Comparison of ENCODE assay signal across 8 mouse cellular contexts in genomic region chr12:31654965-31655477, GRCm38 (mm10). TPM values are rescaled to one million over a fixed set of nuclear protein-coding genes. Genes with fewer than 3 reads are reported as not detected.
DNase-seq lines count a peak whose midpoint lies in the region; ATAC-seq and TF ChIP-seq lines count a peak whose summit lies in the region.

No protein-coding gene starts in this region.

- peaks cover 1% of the 10 kb centered on the region; the same call in 1 of the 2 replicates for H3K4me1 ChIP-seq in cortical plate, adult 2 months (ENCODE audit: control insufficient read depth, insufficient read depth, low read length)
- H3K4me1 ChIP-seq in intestine, embryonic 14.5 days (replicated peaks; ENCODE audit: control insufficient read depth, insufficient read depth, low read length): peaks cover 3% of the 10 kb centered on the region

- ATAC-seq in intestine, embryonic 14.5 days (replicated peaks; ENCODE audit: low FRiP score, low TSS enrichment, low read depth): peak; percentile 68
- peak; percentile 55 for ATAC-seq in monocyte, adult 5-6 weeks (replicated peaks; ENCODE audit: insufficient number of reproducible peaks, low FRiP score, low TSS enrichment, poor library complexity, severe bottlenecking)

- peak overlapping the region; percentile 66 for H3K4me3 ChIP-seq in left cerebral cortex, adult 2 months
- H3K4me3 ChIP-seq in cortical plate, adult 2 months (ENCODE audit: insufficient read depth, low read length): peak overlapping the region; percentile 77
- H3K4me3 ChIP-seq in intestine, embryonic 14.5 days (ENCODE audit: low read depth, low read length): peak overlapping the region; percentile 90

- no peaks in the 10 kb centered on the region for H3K36me3 ChIP-seq in intestine, embryonic 14.5 days (ENCODE audit: control insufficient read depth, insufficient read depth, low read length)

- under 1% methylated on average over 29 of the region's 29 CpGs for WGBS in intestine, embryonic 14.5 days

- no peak for TF ChIP-seq POLR2A in cortical plate, adult 2 months (IDR thresholded peaks at IDR 0.05; ENCODE audit: extremely low read depth, insufficient read depth, low read length)

- no peaks in the 10 kb centered on the region for H3K9me3 ChIP-seq in intestine, embryonic 14.5 days (ENCODE audit: control insufficient read depth, low read length)

- peak overlapping the region; percentile 86 for H3K9ac ChIP-seq in intestine, embryonic 14.5 days (ENCODE audit: low read length)

- TF ChIP-seq CTCF in left cerebral cortex, adult 2 months (IDR thresholded peaks at IDR 0.05): peak; percentile 50
- TF ChIP-seq CTCF in cortical plate, adult 2 months (IDR thresholded peaks at IDR 0.05; ENCODE audit: extremely low read depth, insufficient read depth, low read length): no peak

- H3K27me3 ChIP-seq in intestine, embryonic 14.5 days (replicated peaks; ENCODE audit: control insufficient read depth, insufficient read depth, low read length): no peaks in the 10 kb centered on the region

- no peak for DNase-seq in left cerebral cortex, adult 2 months (ENCODE audit: extremely low spot score in 1 of 2, low spot score in 2 of 2)
- no peak for DNase-seq in left cerebral cortex, adult 9 months (ENCODE audit: low spot score in 2 of 2)
- DNase-seq in intestine, embryonic 14.5 days (ENCODE audit: low spot score): no peak
- no peak for DNase-seq in ovary, postnatal 14 days (ENCODE audit: low spot score)
- DNase-seq in adrenal gland, adult 18-20 months (ENCODE audit: low spot score in 2 of 2): no peak
- no peak for DNase-seq in embryo, embryonic 10.5 days (ENCODE audit: low spot score)

- peak overlapping the region; percentile 84 for H3K27ac ChIP-seq in left cerebral cortex, adult 2 months
- no peak overlapping the region for H3K27ac ChIP-seq in cortical plate, adult 2 months (ENCODE audit: insufficient read depth, low read length)
- peak overlapping the region; percentile 88 for H3K27ac ChIP-seq in intestine, embryonic 14.5 days (ENCODE audit: low read depth)

- intact Hi-C loops in left cerebral cortex, adult 2 months (cut with DNase I): loop anchor here (2.0 to 5.0 kb wide), 3 partner anchors 20 to 272 kb away; partner anchors contain the start of gene Bcap29

- H3K4me2 ChIP-seq in intestine, embryonic 14.5 days (ENCODE audit: low read length): peak overlapping the region; percentile 61

RNA-seq across cellular contexts. Expression of gene Cog5, which starts 0.4 kb away (rescaled TPM):
- 10 to 100 TPM; 44.4 to 46.8 TPM for total RNA-seq in left cerebral cortex, adult 2 months (2021)
- polyA plus RNA-seq in cortical plate, adult 2 months (2012; rRNA removed): 30.1 and 30.6 TPM in 2 replicates
- 34.9 and 41.0 TPM in 2 replicates for polyA plus RNA-seq in intestine, embryonic 14.5 days (2014; fragmentation: Nextera tagmentation; extraction: Ambion mirVana)
- total RNA-seq in monocyte, adult 5-6 weeks (2017): 47.8 to 73.1 TPM (median 54.1 TPM) in 3 replicates
- 10 to 100 TPM; 34.1 to 41.4 TPM for total RNA-seq in adrenal gland, adult 18-20 months (2021)

RNA-seq across cellular contexts. Expression of gene Dus4l, which starts 0.4 kb away (rescaled TPM):
- 1 to 10 TPM; 7.5 to 8.1 TPM for total RNA-seq in left cerebral cortex, adult 2 months (2021)
- polyA plus RNA-seq in cortical plate, adult 2 months (2012; rRNA removed): 6.6 and 7.4 TPM in 2 replicates
- 12.4 and 14.0 TPM in 2 replicates for polyA plus RNA-seq in intestine, embryonic 14.5 days (2014; fragmentation: Nextera tagmentation; extraction: Ambion mirVana)
- total RNA-seq in monocyte, adult 5-6 weeks (2017): 2.6 to 11.0 TPM (median 8.5 TPM) in 3 replicates
- total RNA-seq in adrenal gland, adult 18-20 months (2021): 1 to 10 TPM; 6.6 to 7.4 TPM

RNA-seq across cellular contexts. Expression of gene Bcap29, which starts 20.6 kb away (rescaled TPM):
- 10 to 100 TPM; 36.3 to 36.9 TPM for total RNA-seq in left cerebral cortex, adult 2 months (2021)
- polyA plus RNA-seq in cortical plate, adult 2 months (2012; rRNA removed): 40.4 and 43.3 TPM in 2 replicates
- polyA plus RNA-seq in intestine, embryonic 14.5 days (2014; fragmentation: Nextera tagmentation; extraction: Ambion mirVana): 40.7 and 43.0 TPM in 2 replicates
- 15.9 to 24.5 TPM (median 15.9 TPM) in 3 replicates for total RNA-seq in monocyte, adult 5-6 weeks (2017)
- total RNA-seq in adrenal gland, adult 18-20 months (2021): 10 to 100 TPM; 19.0 to 20.2 TPM

RNA-seq across cellular contexts. Expression of gene Gpr22, which starts 58.7 kb away (rescaled TPM):
- total RNA-seq in left cerebral cortex, adult 2 months (2021): 10 to 100 TPM; 49.5 to 54.4 TPM
- polyA plus RNA-seq in cortical plate, adult 2 months (2012; rRNA removed): 26.5 and 33.1 TPM in 2 replicates
- 7.5 and 8.0 TPM in 2 replicates for polyA plus RNA-seq in intestine, embryonic 14.5 days (2014; fragmentation: Nextera tagmentation; extraction: Ambion mirVana)
- total RNA-seq in monocyte, adult 5-6 weeks (2017): 0.39 TPM in 1 of 3 replicates, not detected in the others
- total RNA-seq in adrenal gland, adult 18-20 months (2021): 10 to 100 TPM in 1 of 2 experiments, 1 to 10 TPM in 1; 7.2 to 10.2 TPM
